Mouse (Mus musculus): ENCODE measurements around the gene Axl.

DNA sequence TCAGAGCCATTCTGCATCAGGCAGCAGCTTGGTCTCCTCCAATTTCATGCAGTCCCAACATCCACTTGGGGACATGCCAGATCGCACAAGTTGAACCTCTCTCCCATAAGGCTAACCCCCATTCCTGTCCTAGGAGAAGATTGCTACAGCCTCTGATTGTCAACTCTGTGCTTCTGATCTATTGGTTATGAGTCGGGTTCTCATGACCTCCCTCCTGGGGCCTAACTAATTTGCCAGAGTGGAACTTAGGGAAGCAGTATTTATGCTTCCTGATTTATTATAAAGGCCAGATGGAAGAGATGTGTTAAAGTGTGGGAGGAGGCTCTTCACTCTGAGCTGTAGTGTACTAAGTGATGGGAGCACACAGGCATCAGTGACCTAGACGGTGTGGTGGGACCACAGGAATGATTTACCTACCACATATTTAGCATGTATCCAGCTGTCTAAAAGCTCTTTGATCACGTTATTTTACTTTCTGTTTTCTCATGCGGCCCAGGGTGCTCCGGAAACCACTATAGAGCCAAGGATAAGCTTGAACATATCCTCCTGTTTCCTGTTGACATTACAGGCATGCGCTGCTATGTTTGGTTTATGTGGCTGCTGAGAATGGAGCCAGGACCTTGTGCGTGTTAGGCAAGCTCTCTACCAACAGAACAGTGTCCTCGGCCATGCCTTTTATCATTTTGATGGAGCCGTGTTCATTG, 46.8 kb upstream of the Axl start:
- no peak for TF ChIP-seq GATA1 (IDR thresholded peaks at IDR 0.05; ENCODE audit: borderline replicate concordance, low read length)
- no peak for TF ChIP-seq FLI1 (IDR thresholded peaks at IDR 0.05; ENCODE audit: low read length)
